10 mouse cellular contexts compared by ENCODE assay signal in the genomic region with DNA sequence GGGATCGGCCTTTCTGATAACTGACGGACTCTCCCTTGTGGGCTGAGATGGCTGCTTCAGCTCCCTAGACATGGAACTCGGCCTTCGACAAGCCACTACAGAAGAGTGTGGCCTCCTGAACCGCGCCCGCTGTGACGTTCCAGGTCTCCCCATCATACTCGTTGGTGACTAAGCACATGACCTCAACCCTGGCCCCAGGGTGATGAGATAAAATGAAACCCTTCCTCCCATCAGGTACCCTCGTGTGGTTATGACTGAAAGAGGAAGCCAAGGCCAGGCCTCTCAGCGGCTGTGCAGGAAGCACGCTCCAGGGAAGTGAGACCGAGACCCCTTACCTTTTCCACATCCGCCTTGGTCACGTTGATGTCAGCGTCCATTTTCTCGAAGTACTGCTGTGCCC. TPM values are rescaled to one million over a fixed set of nuclear protein-coding genes. Genes with fewer than 3 reads are reported as not detected.
DNase-seq lines count a peak whose midpoint lies in the region; ATAC-seq lines count a peak whose summit lies in the region.
"Had no signal": no experiment of that assay in that cellular context is flagged by ENCODE, and none has a peak within 500 bp of the region (broad histone marks: within the 10 kb centered on the region; RNA-seq: fewer than 3 reads in every experiment).

No protein-coding gene starts in this region.

- ATAC-seq in granulocyte monocyte progenitor cell, adult 5-6 weeks (replicated peaks; ENCODE audit: poor library complexity, severe bottlenecking) = peak; percentile 96
- ATAC-seq in megakaryocyte-erythroid progenitor cell, adult 5-6 weeks (replicated peaks; ENCODE audit: low FRiP score, low TSS enrichment, poor library complexity, severe bottlenecking) = 0 out of 2 replicates have a peak, but pooled peaks have one; percentile 38
- ATAC-seq: midbrain, embryonic 15.5 days had no signal

- peak; percentile 25 for DNase-seq in adrenal gland, adult 2 months
- no peak for DNase-seq in adrenal gland, postnatal 25 days
- peak; percentile 86 to 91 for DNase-seq in B cell, adult 2 months
- DNase-seq in kidney, postnatal 14 days = no peak
- no peak for DNase-seq in embryo, embryonic 10 days (ENCODE audit: low spot score)
- no peak for DNase-seq in gastrocnemius, postnatal 10 days
- DNase-seq: kidney, postnatal 4 days had no signal

RNA-seq across cellular contexts. Expression of a gene that starts 59.2 kb away (rescaled TPM):
- total RNA-seq in adrenal gland, adult 2 months (2021) = 10 to 100 TPM; 59.7 to 73.4 TPM
- 34.3 and 35.6 TPM in 2 replicates for polyA plus RNA-seq in adrenal gland, adult 2 months (2012; rRNA removed)
- 50.9 and 66.0 TPM in 2 replicates for total RNA-seq in adrenal gland, postnatal 25 days (2021)
- 57.0 and 64.0 TPM in 2 replicates for total RNA-seq in granulocyte monocyte progenitor cell, adult 5-6 weeks (2014; fragmentation: Nextera tagmentation)
- 24.3 and 47.2 TPM in 2 replicates for total RNA-seq in granulocyte monocyte progenitor cell, adult 5-6 weeks (2017)
- total RNA-seq in megakaryocyte-erythroid progenitor cell, adult 5-6 weeks (2014; fragmentation: Nextera tagmentation) = 30.7 and 46.4 TPM in 2 replicates
- total RNA-seq in megakaryocyte-erythroid progenitor cell, adult 5-6 weeks (2017) = 16.0 and 36.4 TPM in 2 replicates
- total RNA-seq in gastrocnemius, postnatal 10 days (2021) = 10 to 100 TPM; 27.9 to 30.3 TPM

Comparison
In these comparisons a context has a peak if more than half of its experiments do, and no peak if none do; other contexts are left out.
1. DNase-seq: peak in adrenal gland, adult 2 months (single experiment) and B cell, adult 2 months (2 of 2); none in adrenal gland, postnatal 25 days (single experiment), kidney, postnatal 14 days (single experiment), embryo, embryonic 10 days (single experiment) and gastrocnemius, postnatal 10 days (single experiment).